Mouse (Mus musculus) myocyte (in vitro differentiated cells): ENCODE results near the gene Akip1. TPM values are rescaled to one million over a fixed set of nuclear protein-coding genes. Genes with fewer than 3 reads are reported as not detected.

Experiments used
- H3K27me3 ChIP-seq: one replicate; pipeline ENCODE4 v1.6.1; 2011; ENCODE audit not compliant: control insufficient read depth, insufficient read depth, insufficient read length
- H3K36me3 ChIP-seq: one replicate; pipeline ENCODE4 v1.6.1; 2011; ENCODE audit not compliant: control insufficient read depth, insufficient read depth
- H3K4me2 ChIP-seq: one replicate; pipeline ENCODE4 v1.6.1; 2011; ENCODE audit warnings: low read depth, control low read depth
- H3K4me3 ChIP-seq: one replicate; pipeline ENCODE4 v1.5.1; 2011; ENCODE audit warnings: mild to moderate bottlenecking, control low read depth, moderate library complexity
- H3K79me2 ChIP-seq: one replicate; pipeline ENCODE4 v1.6.1; 2011; ENCODE audit not compliant: control insufficient read depth, insufficient read depth
- H3ac ChIP-seq: one replicate; pipeline ENCODE4 v1.6.1; 2011; ENCODE audit not compliant: control insufficient read depth, insufficient read length
- CEBPB ChIP-seq: IDR thresholded peaks from 2 replicates; pipeline ENCODE4 v1.6.1; 2011; ENCODE audit warnings: mild to moderate bottlenecking, moderate library complexity; ENCODE audit not compliant: poor library complexity, insufficient read depth, severe bottlenecking
- E2F4 ChIP-seq: IDR thresholded peaks from one replicate; pipeline ENCODE4 v1.6.1; 2011; ENCODE audit warnings: mild to moderate bottlenecking, control low read depth, moderate library complexity; ENCODE audit not compliant: insufficient read depth
- MAX ChIP-seq: IDR thresholded peaks from one replicate; pipeline ENCODE4 v1.6.1; 2011; ENCODE audit warnings: low read depth, mild to moderate bottlenecking, control low read depth
- MYOD1 ChIP-seq, 3 experiments: IDR thresholded peaks; one replicate each; pipeline ENCODE4 v1.6.1; 2011; ENCODE audit warnings: control low read depth in 2 of 3, low read depth in 2 of 3, mild to moderate bottlenecking in 2 of 3, moderate library complexity in 1 of 3; ENCODE audit not compliant: insufficient read length in 2 of 3, control insufficient read depth in 1 of 3
- MYOG ChIP-seq, 3 experiments: IDR thresholded peaks; one replicate each; pipeline ENCODE4 v1.6.1; 2011; ENCODE audit warnings: control low read depth in 2 of 3, low read depth in 2 of 3, mild to moderate bottlenecking in 2 of 3; ENCODE audit not compliant: insufficient read length in 2 of 3, control insufficient read depth in 1 of 3, insufficient read depth in 1 of 3
- POLR2A ChIP-seq: IDR thresholded peaks from one replicate; pipeline ENCODE4 v1.6.1; 2011; ENCODE audit warnings: low read depth, mild to moderate bottlenecking, control low read depth, moderate library complexity; ENCODE audit not compliant: insufficient read length
- POLR2AphosphoS2 ChIP-seq: IDR thresholded peaks from one replicate; pipeline ENCODE4 v1.6.1; 2011; ENCODE audit warnings: low read depth, control low read depth; ENCODE audit not compliant: insufficient read length
- REST ChIP-seq: IDR thresholded peaks from one replicate; pipeline ENCODE4 v1.6.1; 2011; ENCODE audit warnings: mild to moderate bottlenecking, control low read depth, moderate library complexity; ENCODE audit not compliant: insufficient read depth, insufficient read length
- SRF ChIP-seq: IDR thresholded peaks from one replicate; pipeline ENCODE4 v1.6.1; 2011; ENCODE audit warnings: low read depth; ENCODE audit not compliant: control insufficient read depth, insufficient read length
- TCF12 ChIP-seq: IDR thresholded peaks from one replicate; pipeline ENCODE4 v1.6.1; 2011; ENCODE audit warnings: mild to moderate bottlenecking, control low read depth; ENCODE audit not compliant: poor library complexity, insufficient read depth, severe bottlenecking
- TCF3 ChIP-seq: IDR thresholded peaks from one replicate; pipeline ENCODE4 v1.6.1; 2011; ENCODE audit warnings: low read depth, control low read depth; ENCODE audit not compliant: insufficient read length
- USF1 ChIP-seq: IDR thresholded peaks from one replicate; pipeline ENCODE4 v1.6.1; 2011; ENCODE audit warnings: low read depth, mild to moderate bottlenecking, control low read depth, moderate library complexity
- polyA plus RNA-seq: library from polyadenylated mRNA; unstranded; fragments of >200 nt; fragmentation: generic; extraction: Trizol; gene quantifications from one replicate; pipeline ENCODE4 v1.2.1, GENCODE M21; 2012; ENCODE audit warnings: missing spikeins

The Akip1 gene
- polyA plus RNA-seq, 1 experiment: 17.8 TPM

GRCm38 (mm10) chr7:109712198-109712597, 8.7 kb downstream of the Akip1 start:
- Histone ChIP-seq H3K4me3 (no peak overlapping the region), H3K36me3 (peaks cover 12% of the 10 kb centered on the region), H3K27me3 (no peaks in the 10 kb centered on the region), H3ac (no peak overlapping the region), H3K4me2 (no peak overlapping the region), H3K79me2 (peaks cover 5% of the 10 kb centered on the region)
- no peak for TF ChIP-seq E2F4
- no peak for TF ChIP-seq USF1
- TF ChIP-seq TCF3: no peak
- TF ChIP-seq MYOG (IDR thresholded peaks at IDR 0.05; ENCODE audit: control insufficient read depth in 1 of 3, insufficient read depth in 1 of 3, insufficient read length in 2 of 3, low read depth in 2 of 3): peak in 2 of 3 experiments; percentile 72 to 76
- no peak for TF ChIP-seq REST
- no peak for TF ChIP-seq MAX
- TF ChIP-seq SRF: no peak
- no peak for TF ChIP-seq TCF12
- peak in 2 of 3 experiments; percentile 56 to 76 for TF ChIP-seq MYOD1 (IDR thresholded peaks at IDR 0.05; ENCODE audit: control insufficient read depth in 1 of 3, insufficient read length in 2 of 3, low read depth in 2 of 3)
- TF ChIP-seq POLR2AphosphoS2: no peak

- H3K4me3 ChIP-seq: peak overlapping the region; percentile 31
- TF ChIP-seq USF1 (no peak), MYOD1 (IDR thresholded peaks at IDR 0.05; ENCODE audit: control insufficient read depth in 1 of 3, insufficient read length in 2 of 3, low read depth in 2 of 3) (peak; percentile 60 to 85 (median 84)), CEBPB (no peak), REST (no peak), E2F4 (no peak)
- peak overlapping the region; percentile 37 for H3K4me2 ChIP-seq
- peaks cover 12% of the 10 kb centered on the region for H3K36me3 ChIP-seq
- no peak overlapping the region for H3ac ChIP-seq
- H3K27me3 ChIP-seq: no peaks in the 10 kb centered on the region
- H3K79me2 ChIP-seq: peaks cover 5% of the 10 kb centered on the region
Observed at GRCm38 (mm10) chr7:109713434-109713982, 10.0 kb downstream of the Akip1 start.

GRCm38 (mm10) chr7:109719286-109719685, 15.8 kb downstream of the Akip1 start:
- H3K79me2 ChIP-seq: peaks cover 5% of the 10 kb centered on the region
- H3K36me3 ChIP-seq: no peaks in the 10 kb centered on the region
- H3K27me3 ChIP-seq: no peaks in the 10 kb centered on the region
- TF ChIP-seq SRF (no peak), MYOD1 (IDR thresholded peaks at IDR 0.05; ENCODE audit: control insufficient read depth in 1 of 3, insufficient read length in 2 of 3, low read depth in 2 of 3) (no peak), TCF3 (no peak), TCF12 (no peak), POLR2AphosphoS2 (no peak), MAX (no peak), MYOG (IDR thresholded peaks at IDR 0.05; ENCODE audit: control insufficient read depth in 1 of 3, insufficient read depth in 1 of 3, insufficient read length in 2 of 3, low read depth in 2 of 3) (no peak), POLR2A (no peak), REST (no peak), E2F4 (no peak), CEBPB (no peak), USF1 (no peak)
- H3K4me2 ChIP-seq: peak overlapping the region; percentile 26
- no peak overlapping the region for H3ac ChIP-seq
- no peak overlapping the region for H3K4me3 ChIP-seq

- Histone ChIP-seq H3K27me3 (no peaks in the 10 kb centered on the region), H3K36me3 (no peaks in the 10 kb centered on the region), H3K79me2 (no peaks in the 10 kb centered on the region), H3K4me3 (no peak overlapping the region), H3K4me2 (no peak overlapping the region), H3ac (no peak overlapping the region)
- TF ChIP-seq MYOG (IDR thresholded peaks at IDR 0.05; ENCODE audit: control insufficient read depth in 1 of 3, insufficient read depth in 1 of 3, insufficient read length in 2 of 3, low read depth in 2 of 3) (no peak), TCF12 (no peak), MAX (no peak), SRF (no peak), TCF3 (no peak), POLR2A (no peak), CEBPB (no peak), USF1 (no peak), E2F4 (no peak), REST (no peak), POLR2AphosphoS2 (no peak), MYOD1 (IDR thresholded peaks at IDR 0.05; ENCODE audit: control insufficient read depth in 1 of 3, insufficient read length in 2 of 3, low read depth in 2 of 3) (no peak)
Observed at GRCm38 (mm10) chr7:109722618-109723017, 19.1 kb downstream of the Akip1 start.

- Histone ChIP-seq H3K4me3 (no peak overlapping the region), H3K79me2 (no peaks in the 10 kb centered on the region), H3K4me2 (no peak overlapping the region), H3ac (no peak overlapping the region), H3K27me3 (no peaks in the 10 kb centered on the region), H3K36me3 (no peaks in the 10 kb centered on the region)
- TF ChIP-seq USF1 (no peak), REST (no peak), E2F4 (no peak), POLR2A (no peak), TCF3 (no peak), MYOD1 (IDR thresholded peaks at IDR 0.05; ENCODE audit: control insufficient read depth in 1 of 3, insufficient read length in 2 of 3, low read depth in 2 of 3) (no peak), MAX (no peak), POLR2AphosphoS2 (no peak), MYOG (IDR thresholded peaks at IDR 0.05; ENCODE audit: control insufficient read depth in 1 of 3, insufficient read depth in 1 of 3, insufficient read length in 2 of 3, low read depth in 2 of 3) (no peak), SRF (no peak), TCF12 (no peak), CEBPB (no peak)
Observed at GRCm38 (mm10) chr7:109723114-109723513, 19.6 kb downstream of the Akip1 start.
